Mouse (Mus musculus) gastrocnemius, postnatal 25 days (tissue): ENCODE measurements around the gene Rcbtb2. TPM values are rescaled to one million over a fixed set of nuclear protein-coding genes. Genes with fewer than 3 reads are reported as not detected.

Experiments used
- DNase-seq: peaks from one replicate; pipeline ENCODE4 v3.0.0; 2022
- total RNA-seq, 2 experiments: library from RNA; stranded (reverse); gene quantifications; 1 replicate in 1 of 2; 2 replicates in 1 of 2; pipeline ENCODE4 v1.2.3; 2021

The Rcbtb2 gene
- total RNA-seq, 2 experiments from 2014 or later: 18.0 to 20.7 TPM

DNA sequence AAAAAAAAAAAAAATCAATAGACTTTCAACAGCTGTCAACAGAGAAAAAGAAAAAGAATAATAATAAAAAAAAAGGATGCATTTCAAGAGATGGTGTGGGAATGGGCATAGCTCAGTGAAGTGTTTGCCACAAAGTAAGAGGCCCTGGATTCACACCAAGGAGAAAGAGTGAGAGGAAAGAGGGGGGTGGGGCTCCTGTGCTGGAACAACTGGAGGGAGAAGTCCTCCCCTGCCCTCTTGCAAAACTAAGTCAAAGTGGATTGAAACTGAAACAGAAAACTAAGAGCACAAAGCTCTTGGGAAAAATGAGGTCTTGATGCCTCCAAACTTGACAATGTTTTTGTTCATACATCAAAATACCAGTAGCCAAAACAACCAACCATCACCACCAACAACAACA is 86.4 kb downstream of the Rcbtb2 start:
- DNase-seq: no peak

DNA sequence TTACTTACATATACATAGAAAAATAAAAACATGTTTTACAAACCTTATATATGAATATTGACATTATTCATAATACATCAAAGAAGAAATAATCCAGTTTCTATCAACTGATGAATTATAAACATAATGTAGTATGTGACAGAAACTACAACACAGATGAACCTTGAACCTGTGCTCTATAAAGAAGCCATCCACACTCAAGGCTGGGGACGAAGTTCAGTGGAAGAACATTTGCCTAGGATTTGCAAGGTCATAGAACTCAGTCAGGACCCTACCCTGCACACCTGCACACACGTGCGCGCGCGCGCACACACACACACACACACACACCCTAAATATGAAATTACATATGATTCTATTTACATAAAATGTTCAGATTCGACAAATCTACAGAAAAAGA is 87.4 kb downstream of the Rcbtb2 start:
- no peak for DNase-seq

DNA sequence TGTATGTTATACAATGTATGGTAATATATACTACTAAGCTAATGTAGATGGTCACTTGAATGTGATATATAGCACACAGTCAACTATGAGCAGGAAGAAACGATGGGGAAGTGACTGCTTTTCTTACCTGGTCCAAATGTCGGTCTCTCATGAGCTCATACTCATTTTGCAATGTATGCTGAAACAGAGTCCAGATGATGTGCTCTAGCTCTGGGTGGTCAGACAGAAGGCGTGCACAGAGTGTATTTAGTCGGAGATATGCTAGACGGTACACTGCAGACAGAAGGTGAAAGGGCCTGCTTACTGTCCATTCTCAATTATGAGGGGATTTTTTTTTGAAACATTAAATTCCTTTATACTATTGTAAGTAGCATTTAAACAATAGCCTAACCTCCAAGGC is 88.6 kb downstream of the Rcbtb2 start:
- no peak for DNase-seq

DNA sequence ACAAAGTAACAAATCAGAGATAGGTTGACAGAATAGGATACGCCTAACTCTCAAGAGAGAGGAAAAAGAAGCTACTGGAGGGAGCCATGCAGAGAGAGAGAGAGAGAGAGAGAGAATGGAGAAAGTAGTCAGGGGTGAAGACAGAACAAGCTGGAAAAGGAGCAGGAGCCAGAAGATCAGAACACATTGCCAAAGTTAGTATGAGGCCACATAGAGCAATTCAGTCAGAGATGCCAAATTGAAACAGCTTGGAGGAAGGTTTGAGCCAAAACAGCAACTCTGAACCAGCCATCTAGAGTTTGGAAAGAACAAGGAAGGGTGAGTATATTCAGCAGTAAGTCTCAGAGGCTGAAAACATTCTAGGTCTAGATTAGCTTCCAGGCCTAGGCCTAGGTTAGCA is 94.2 kb downstream of the Rcbtb2 start:
- DNase-seq: peak; percentile 14

DNA sequence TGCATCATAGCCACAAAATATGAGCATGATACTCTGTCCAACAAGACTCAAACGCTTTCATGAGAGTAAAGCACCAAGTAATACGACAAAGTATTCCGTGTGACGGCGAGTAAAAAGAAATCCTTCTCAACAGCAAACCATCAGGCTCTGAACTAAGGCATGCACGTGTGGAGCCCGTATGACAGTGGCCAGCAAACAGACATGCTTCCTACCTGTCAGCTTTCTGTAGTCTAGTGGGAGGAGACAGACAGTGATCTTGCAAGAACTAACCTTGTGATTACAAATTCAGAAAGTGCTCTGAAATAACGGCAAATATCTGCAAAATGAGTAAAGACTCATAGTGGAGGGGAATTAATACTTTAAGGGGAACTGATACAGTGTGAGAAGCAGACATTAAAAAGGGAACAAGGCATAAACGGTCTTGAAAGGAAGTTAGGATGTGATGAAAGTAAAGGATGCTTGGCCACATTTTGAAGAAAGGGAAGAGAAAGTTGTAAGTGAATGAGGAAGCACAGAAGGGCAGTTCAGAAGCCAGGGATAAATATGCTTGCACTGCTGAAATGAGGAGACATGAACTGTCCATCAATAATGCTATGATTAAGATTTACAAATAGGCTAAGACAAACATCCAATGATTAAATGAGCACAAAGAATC is 99.6 kb downstream of the Rcbtb2 start:
- DNase-seq: no peak

DNA sequence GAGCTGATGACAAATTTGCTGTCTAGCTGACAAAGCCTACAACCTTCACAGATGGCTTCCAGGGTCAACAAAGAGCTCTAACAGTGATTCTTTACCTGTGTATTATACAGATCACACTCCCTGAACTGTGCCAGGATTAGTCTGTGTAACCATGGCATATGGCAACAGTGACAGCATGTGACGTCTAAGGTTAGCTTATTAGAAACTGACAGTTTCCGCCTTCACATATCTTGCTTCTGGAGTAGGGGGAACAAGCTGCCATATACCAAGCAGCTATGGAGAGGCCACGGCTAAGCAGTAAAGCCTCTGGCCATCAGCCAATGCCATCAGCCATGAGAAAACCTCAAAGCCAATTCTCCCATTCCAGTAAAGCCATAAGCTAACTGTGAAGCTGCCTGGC is 103.5 kb downstream of the Rcbtb2 start:
- DNase-seq: no peak

DNA sequence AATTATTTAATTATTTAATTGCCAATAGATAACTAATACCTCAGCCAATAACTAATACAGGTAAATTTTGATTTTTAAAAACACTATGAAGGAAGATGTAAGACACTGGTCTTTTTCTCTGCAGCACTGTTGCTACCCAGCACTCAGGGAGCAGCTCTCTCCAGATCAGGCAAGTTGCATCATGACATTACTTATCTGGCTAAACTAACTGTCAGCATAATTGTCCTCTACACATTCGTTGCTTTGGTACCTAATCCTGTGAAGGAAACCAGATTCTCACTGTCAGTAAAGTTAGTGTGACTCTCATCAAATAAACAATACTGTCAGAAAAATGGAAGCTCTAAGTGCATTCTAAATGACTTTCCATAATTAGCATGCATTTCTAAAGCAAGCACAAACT is 104.0 kb downstream of the Rcbtb2 start:
- DNase-seq: no peak

DNA sequence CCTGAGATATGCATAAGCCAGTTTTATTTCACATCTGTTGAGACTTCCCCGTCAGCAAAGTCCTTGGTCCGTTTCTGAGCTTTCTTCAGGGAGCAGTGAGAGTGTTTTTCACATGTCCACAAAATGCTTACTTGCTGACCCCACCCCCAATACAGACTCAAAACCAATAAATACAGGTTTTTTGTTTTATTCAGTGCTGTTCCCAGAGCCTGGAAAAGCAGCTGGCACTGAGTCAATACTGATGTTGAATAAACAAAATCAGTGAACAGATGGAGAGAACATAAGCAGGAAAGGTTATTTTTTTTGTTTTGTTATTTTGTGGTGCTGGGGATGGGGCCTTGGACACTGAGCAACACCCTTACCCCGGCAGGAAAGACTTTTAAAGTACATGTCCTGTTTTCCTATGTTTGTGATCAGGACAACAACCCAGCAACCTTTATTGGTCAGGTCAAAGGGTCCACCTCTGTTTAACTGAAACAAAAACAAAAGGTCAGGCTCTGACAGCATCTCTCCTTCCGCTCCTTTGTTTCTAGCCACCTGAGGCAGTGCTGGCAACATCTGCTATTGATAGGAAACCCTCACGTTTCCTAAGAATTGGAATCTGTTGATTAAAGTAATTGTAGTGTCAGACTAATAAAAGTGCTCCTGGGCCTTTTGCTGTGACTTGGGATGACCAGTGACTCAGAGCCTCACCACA is 108.6 kb downstream of the Rcbtb2 start:
- no peak for DNase-seq

DNA sequence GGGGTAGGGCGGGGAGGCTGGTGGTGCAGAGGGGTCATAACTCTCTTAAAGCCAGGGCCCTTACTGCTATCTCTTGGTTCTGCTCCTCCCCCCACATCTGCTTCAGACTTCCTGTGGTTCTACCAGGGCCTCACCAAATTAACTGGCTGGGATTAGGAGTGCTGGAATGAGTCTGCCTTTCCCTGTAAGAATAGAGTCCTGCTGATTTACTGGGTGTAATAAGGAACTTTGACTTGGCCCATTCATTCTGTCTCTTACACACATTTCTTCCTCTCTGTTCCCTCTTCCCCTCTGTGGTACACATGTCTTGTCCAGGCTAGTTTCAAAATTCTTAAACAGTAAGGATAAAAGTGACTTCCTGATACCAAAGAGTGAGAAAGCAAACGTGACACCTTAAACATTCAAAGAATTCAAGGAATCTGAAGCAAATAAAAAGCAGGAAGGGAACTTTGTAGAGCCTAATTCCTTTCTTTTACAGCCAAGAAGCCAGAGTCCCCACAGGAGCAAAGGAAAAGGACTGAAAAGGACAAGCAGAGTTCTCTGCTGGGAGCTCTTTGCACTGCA is 111.7 kb downstream of the Rcbtb2 start:
- DNase-seq: no peak

DNA sequence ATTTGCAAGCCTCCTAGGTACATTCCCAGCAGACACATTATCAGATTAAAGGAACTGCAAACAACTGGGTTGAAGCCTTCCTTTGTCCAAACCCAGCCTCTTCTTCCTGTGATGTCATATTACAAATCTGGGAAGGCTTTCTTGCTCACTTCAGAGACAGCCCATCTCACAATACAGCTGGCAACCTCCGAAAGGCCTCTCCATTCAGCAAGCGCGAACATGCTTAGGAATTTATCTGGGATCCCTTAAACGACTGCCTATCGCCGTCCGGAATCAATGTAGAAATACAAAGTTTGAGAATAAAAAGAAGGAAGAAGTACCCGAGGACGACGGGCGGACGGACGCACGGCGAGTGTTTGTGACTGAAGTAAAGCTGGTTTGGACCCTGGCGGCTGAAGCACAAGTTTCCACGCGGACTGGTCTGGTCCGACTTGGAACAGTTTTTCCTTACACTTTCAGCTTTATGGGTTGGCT is 115.0 kb downstream of the Rcbtb2 start, which contains the start of gene Lpar6:
TSS of gene Lpar6 (plus strand) at position 48 of the 474 bp plus-strand sequence.
- peak; percentile 33 for DNase-seq

DNA sequence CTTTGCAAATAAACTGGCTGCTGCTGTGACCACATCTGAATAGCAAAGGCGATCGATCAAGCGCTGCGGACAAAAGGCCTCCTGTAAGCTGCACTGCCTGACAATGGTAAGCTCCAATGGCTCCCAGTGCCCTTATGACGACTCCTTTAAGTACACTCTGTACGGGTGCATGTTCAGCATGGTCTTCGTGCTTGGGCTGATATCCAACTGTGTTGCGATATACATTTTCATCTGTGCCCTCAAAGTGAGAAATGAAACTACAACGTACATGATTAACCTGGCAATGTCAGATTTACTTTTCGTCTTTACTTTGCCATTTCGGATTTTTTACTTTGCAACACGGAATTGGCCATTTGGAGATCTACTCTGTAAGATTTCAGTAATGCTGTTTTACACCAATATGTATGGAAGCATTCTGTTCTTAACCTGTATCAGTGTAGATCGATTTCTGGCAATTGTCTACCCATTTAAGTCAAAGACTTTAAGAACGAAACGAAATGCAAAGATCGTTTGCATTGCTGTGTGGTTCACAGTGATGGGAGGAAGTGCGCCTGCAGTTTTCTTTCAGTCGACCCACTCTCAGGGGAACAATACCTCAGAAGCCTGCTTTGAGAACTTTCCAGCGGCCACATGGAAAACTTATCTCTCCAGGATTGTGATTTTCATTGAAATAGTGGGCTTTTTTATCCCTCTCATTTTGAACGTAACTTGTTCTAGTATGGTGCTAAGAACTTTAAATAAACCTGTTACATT is 115.8 kb downstream of the Rcbtb2 start:
- peak; percentile 16 for DNase-seq

DNA sequence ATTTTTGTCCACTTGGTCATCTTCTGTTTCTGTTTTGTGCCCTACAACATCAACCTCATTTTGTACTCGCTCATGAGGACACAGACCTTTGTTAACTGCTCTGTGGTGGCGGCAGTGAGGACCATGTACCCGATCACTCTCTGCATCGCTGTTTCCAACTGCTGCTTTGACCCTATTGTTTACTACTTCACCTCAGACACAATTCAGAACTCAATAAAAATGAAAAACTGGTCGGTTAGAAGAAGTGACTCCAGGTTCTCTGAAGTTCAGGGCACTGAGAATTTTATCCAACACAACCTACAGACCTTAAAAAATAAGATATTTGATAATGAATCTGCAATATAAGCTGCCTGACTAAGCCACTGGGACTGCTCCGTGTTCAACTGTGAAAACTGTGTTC is 116.5 kb downstream of the Rcbtb2 start:
- no peak for DNase-seq

DNA sequence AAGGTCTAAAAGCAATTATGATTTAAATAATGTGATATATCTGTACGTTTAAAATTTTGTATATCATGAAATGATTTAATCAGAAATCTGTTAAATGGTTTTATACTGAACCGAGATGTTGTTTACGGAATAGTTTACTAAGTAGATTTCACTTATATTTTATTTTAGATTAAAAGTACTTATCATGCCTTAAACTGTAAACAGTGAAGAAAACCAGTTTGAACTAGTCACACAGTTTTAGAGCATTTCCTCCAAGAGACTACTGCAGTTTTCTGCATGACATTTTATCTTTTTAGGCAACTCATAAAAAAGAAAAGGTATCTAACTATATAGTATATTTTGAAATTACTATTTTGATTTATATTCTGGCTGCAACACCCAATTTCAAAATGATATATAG is 117.0 kb downstream of the Rcbtb2 start:
- no peak for DNase-seq

DNA sequence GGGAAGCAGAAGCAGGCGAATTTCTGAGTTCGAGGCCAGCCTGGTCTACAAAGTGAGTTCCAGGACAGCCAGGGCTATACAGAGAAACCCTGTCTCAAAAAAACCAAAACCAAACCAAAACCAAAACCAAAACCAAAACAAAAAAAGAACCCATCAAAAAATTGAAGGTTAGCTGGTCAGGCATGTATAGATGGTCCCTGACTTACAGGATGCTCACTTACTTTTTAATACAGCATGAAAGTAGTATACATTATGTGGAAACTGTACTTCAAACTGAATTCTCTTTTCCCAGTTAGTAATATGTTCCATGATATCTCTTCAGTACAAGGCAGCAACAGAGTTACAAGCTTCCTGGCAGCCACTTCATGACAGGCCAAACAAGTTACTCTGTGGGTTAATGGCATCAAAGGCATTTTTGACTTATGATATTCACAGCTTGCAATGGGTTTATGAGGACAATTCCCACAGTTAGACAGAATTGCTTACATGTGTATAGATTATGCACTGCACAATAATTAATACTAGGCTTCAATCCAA is 121.3 kb downstream of the Rcbtb2 start:
- DNase-seq: no peak

DNA sequence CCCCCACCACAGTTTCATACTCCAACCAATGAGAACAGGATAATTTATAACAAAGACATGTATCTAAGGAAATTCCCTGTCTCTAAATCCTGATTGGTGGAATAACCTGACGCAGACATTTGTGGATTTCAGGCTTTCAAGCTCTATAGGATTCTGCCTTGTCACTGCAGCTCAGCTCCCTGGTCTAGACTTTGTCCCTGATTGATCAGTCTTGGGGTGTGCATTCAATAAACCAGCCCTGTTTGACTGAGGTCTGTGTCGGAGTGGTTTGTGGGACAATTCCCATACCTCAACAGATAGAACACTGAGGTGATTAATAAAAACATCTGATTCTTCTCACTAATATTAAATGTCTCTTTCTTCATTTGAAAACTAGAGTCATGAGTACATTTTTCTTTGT is 127.2 kb downstream of the Rcbtb2 start:
- no peak for DNase-seq

DNA sequence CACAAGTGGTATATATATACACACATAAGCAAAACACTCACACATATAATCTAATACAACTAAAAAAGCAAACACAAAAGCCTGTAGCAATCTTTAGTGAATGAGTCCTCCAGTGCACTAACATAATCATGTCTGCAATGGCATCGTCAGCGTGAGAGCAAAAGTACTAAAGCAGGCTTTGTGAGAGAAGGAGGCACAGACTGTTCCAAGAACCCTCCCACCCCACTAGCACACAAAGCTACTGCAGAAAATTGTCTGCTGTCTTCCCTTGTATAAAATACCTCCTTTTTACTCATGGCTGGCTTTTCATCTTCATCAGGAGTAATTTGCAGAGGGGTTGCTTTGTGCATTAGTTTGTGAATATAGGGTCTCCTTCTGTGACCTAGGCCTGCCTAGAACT is 129.4 kb downstream of the Rcbtb2 start:
- DNase-seq: no peak

DNA sequence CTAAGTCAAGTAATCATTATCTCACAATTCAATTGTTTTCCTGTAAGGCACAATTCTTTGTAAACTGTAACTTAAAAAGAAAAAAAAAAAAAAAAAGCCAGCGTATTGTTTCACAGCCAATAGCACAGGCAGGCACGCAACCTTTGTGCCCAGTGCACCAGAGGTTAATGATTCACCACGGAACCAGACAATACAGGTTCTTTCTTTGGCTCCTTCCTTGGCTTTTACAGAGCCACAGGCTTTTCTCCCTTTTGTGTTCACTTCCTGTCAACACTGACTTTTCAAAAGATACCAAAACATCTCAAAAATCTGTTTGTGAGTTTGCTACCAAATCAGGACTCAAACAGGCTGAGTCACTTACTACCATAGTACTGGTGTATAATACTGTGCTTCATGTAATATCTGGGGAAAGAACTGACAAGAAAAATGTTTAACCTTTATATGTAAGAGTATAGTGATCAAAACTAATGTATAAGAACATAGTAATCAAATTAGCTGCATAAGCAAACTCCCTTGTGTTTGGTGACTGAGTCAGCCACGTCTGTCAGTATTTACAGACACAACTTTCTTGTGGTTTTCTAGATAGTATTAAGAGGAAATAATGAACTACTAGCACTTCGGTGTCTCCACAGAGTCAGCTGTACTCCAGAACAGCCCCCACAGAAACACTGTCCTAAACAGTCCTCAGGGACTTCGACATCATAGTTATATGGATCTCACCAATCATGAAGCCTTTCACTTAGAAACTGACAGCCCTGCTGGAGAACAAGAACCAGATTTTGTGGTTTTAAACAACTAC is 130.8 kb downstream of the Rcbtb2 start:
- no peak for DNase-seq

DNA sequence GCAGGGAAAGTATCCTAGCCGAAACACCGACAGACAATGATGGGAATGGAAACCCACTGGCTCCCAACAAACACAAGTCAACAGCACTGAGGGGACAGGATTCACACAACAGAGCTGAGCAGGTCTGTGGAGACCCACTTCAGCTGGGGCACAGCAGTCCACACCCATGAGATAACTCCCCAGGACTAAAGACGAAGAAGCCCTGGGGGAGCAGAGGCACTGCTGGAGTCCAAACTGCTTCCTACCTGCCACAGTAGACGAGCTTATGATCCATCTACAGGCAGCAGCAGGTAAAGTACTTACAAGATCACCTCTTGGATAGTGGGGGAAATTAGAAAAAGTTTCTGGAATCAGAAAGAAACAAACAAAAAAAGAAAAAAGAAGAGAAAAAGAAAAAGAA is 131.6 kb downstream of the Rcbtb2 start:
- DNase-seq: no peak

DNA sequence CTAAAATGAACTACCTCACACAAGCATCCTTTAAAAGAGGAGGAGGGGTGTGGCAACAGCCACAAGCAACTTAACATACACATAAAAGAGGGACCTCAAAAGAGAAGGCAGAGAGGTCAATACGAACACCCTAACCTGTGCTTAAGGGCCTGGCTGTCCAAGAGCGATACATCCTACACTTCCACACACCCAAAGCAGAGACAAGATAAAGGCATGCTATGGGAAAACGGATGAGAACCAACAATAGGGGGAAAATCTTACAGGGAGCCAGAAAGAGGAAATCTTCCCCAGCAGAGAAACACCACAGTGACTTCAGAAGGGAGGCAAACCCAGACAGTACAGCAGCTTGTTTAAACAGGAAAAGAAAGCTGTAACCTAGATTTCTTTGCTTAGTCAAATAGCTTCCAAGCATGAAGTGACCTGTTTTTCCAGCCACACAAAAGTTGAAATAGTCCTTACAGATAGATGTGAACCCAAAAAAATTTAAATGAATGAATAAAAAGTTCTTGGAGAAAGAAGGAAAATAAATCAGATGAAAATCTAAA is 132.7 kb downstream of the Rcbtb2 start:
- no peak for DNase-seq

DNA sequence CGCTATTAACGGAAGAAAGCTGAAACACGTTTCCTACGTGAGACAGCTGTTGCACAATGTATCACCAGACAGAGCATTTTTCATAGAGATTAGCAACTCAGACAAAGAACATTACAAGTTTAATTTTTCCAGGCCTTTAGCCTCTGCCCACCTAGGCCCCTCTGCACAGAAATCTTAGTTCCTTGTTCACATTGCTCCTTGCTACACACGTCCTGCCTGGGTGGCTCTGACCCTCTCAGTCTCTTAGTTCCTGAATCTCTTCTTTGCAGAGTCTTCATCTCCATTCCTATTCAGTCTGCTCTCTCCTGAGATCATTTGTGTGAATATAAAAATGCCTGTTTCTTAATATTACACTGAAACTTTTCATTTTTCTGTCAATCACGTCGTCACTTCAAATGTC is 134.5 kb downstream of the Rcbtb2 start:
- DNase-seq: no peak
